12 mouse cellular contexts compared by ENCODE assay signal in genomic region chr9:69992841-69993277, GRCm38 (mm10). TPM values are rescaled to one million over a fixed set of nuclear protein-coding genes. Genes with fewer than 3 reads are reported as not detected.
DNase-seq lines count a peak whose midpoint lies in the region; ATAC-seq and TF ChIP-seq lines count a peak whose summit lies in the region.
"Had no signal": no experiment of that assay in that cellular context is flagged by ENCODE, and none has a peak within 500 bp of the region (broad histone marks: within the 10 kb centered on the region; RNA-seq: fewer than 3 reads in every experiment).

No protein-coding gene starts in this region.

- H3K4me3 ChIP-seq in limb, embryonic 13.5 days: no peak overlapping the region
- no peak overlapping the region for H3K4me3 ChIP-seq in limb, embryonic 10.5 days
- H3K4me3 ChIP-seq in bone marrow macrophage, adult 2 months (ENCODE audit: insufficient read depth, low read length): peak overlapping the region; percentile 29
- H3K4me3 ChIP-seq in limb, embryonic 14.5 days (replicated peaks; ENCODE audit: low read length): no peak overlapping the region
- H3K4me3 ChIP-seq in forebrain, embryonic 13.5 days: no peak overlapping the region

- no peak overlapping the region; the same call in 1 of the 2 replicates for H3K27ac ChIP-seq in limb, embryonic 13.5 days
- H3K27ac ChIP-seq in limb, embryonic 10.5 days: no peak overlapping the region
- peak overlapping the region; percentile 86 for H3K27ac ChIP-seq in bone marrow macrophage, adult 2 months (ENCODE audit: insufficient read depth, low read depth, low read length)
- no peak overlapping the region for H3K27ac ChIP-seq in limb, embryonic 14.5 days (replicated peaks; ENCODE audit: low read depth, low read length)
- no peak overlapping the region for H3K27ac ChIP-seq in forebrain, embryonic 13.5 days

- WGBS in limb, embryonic 13.5 days: 74% methylated on average over 5 of the region's 5 CpGs
- 86% methylated on average over 5 of the region's 5 CpGs for WGBS in limb, embryonic 10.5 days
- WGBS in limb, embryonic 14.5 days: 76% methylated on average over 5 of the region's 5 CpGs
- 89% methylated on average over 5 of the region's 5 CpGs for WGBS in forebrain, embryonic 13.5 days

- TF ChIP-seq CTCF in bone marrow macrophage, adult 2 months (IDR thresholded peaks at IDR 0.05; ENCODE audit: low read depth, low read length): no peak

- peaks cover 40% of the 10 kb centered on the region for H3K4me1 ChIP-seq in limb, embryonic 13.5 days
- H3K4me1 ChIP-seq in limb, embryonic 10.5 days: peaks cover 10% of the 10 kb centered on the region
- H3K4me1 ChIP-seq in bone marrow macrophage, adult 2 months (ENCODE audit: control insufficient read depth, insufficient read depth, low read length): peaks cover 37% of the 10 kb centered on the region
- peaks cover 15% of the 10 kb centered on the region for H3K4me1 ChIP-seq in limb, embryonic 14.5 days (ENCODE audit: control insufficient read depth, insufficient read depth, low read length)
- peaks cover 22% of the 10 kb centered on the region for H3K4me1 ChIP-seq in forebrain, embryonic 13.5 days

- ATAC-seq in limb, embryonic 13.5 days (ENCODE audit: low FRiP score, low read depth): no peak
- no peak for ATAC-seq in limb, embryonic 14.5 days (ENCODE audit: low FRiP score, low read depth)
- peak; percentile 40; the same call in 1 of the 2 replicates for ATAC-seq in monocyte, adult 5-6 weeks (replicated peaks; ENCODE audit: insufficient number of reproducible peaks, low FRiP score, low TSS enrichment, poor library complexity, severe bottlenecking)
- no peak for ATAC-seq in forebrain, embryonic 13.5 days

- no peak for DNase-seq in limb, embryonic 10.5 days (ENCODE audit: low spot score)
- DNase-seq in limb, embryonic 14.5 days (ENCODE audit: low spot score): no peak
- DNase-seq in adrenal gland, postnatal 14 days: no peak
- DNase-seq: cerebellum, adult 9-10 months; kidney, postnatal 36 days; left cerebral cortex, postnatal 4 days; right cerebral cortex, adult 18-20 months had no signal

- H3K27me3 ChIP-seq in limb, embryonic 13.5 days: no peaks in the 10 kb centered on the region
- H3K27me3 ChIP-seq in limb, embryonic 10.5 days (ENCODE audit: low read depth, poor library complexity, severe bottlenecking): no peaks in the 10 kb centered on the region
- no peaks in the 10 kb centered on the region for H3K27me3 ChIP-seq in limb, embryonic 14.5 days (ENCODE audit: control insufficient read depth, insufficient read depth, low read length)
- no peaks in the 10 kb centered on the region for H3K27me3 ChIP-seq in forebrain, embryonic 13.5 days

- H3K9me3 ChIP-seq in limb, embryonic 13.5 days: no peaks in the 10 kb centered on the region
- H3K9me3 ChIP-seq in limb, embryonic 10.5 days (replicated peaks): no peaks in the 10 kb centered on the region
- H3K9me3 ChIP-seq in limb, embryonic 14.5 days (ENCODE audit: control insufficient read depth, low read length): no peaks in the 10 kb centered on the region
- H3K9me3 ChIP-seq in forebrain, embryonic 13.5 days (replicated peaks): no peaks in the 10 kb centered on the region

- H3K4me2 ChIP-seq in limb, embryonic 13.5 days (replicated peaks): no peak overlapping the region
- H3K4me2 ChIP-seq in limb, embryonic 14.5 days (replicated peaks; ENCODE audit: low read depth, low read length, severe bottlenecking): no peak overlapping the region
- no peak overlapping the region for H3K4me2 ChIP-seq in forebrain, embryonic 13.5 days

- 0 out of 2 replicates have a peak overlapping the region, but pooled peaks have one; percentile 35 for H3K9ac ChIP-seq in limb, embryonic 13.5 days
- H3K9ac ChIP-seq in limb, embryonic 14.5 days (ENCODE audit: low read depth, low read length, severe bottlenecking): peak overlapping the region; percentile 28; the same call in 1 of the 2 replicates
- no peak overlapping the region for H3K9ac ChIP-seq in forebrain, embryonic 13.5 days

- H3K36me3 ChIP-seq in limb, embryonic 13.5 days: peaks cover 39% of the 10 kb centered on the region
- H3K36me3 ChIP-seq in limb, embryonic 10.5 days: peaks cover 61% of the 10 kb centered on the region
- H3K36me3 ChIP-seq in limb, embryonic 14.5 days (ENCODE audit: control insufficient read depth, insufficient read depth, low read length): peaks cover 36% of the 10 kb centered on the region
- H3K36me3 ChIP-seq in forebrain, embryonic 13.5 days (ENCODE audit: poor library complexity, severe bottlenecking): peaks cover 37% of the 10 kb centered on the region

- no peak for TF ChIP-seq POLR2A in bone marrow macrophage, adult 2 months (IDR thresholded peaks at IDR 0.05; ENCODE audit: borderline replicate concordance, low read depth, low read length)
- no peak for TF ChIP-seq POLR2A in limb, embryonic 14.5 days (IDR thresholded peaks at IDR 0.05; ENCODE audit: borderline replicate concordance, extremely low read depth, insufficient read depth, insufficient read length)

RNA-seq across cellular contexts. Expression of gene Bnip2, which starts 3.6 kb away (rescaled TPM):
- polyA plus RNA-seq in limb, embryonic 13.5 days (2015; fragmentation: Nextera tagmentation; extraction: Ambion mirVana): 103 and 111 TPM in 2 replicates
- polyA plus RNA-seq in limb, embryonic 10.5 days (2016; fragmentation: Nextera tagmentation; extraction: Ambion mirVana): 96.3 and 109 TPM in 2 replicates
- 194 and 196 TPM in 2 replicates for polyA plus RNA-seq in bone marrow macrophage, adult 2 months (2012; ENCODE audit: insufficient read depth, insufficient read length, missing spikeins)
- 67.3 and 83.8 TPM in 2 replicates for polyA plus RNA-seq in limb, embryonic 14.5 days (2012; rRNA removed)
- 118 and 119 TPM in 2 replicates for polyA plus RNA-seq in limb, embryonic 14.5 days (2014; fragmentation: Nextera tagmentation; extraction: Ambion mirVana)
- 212 to 270 TPM (median 222 TPM) in 3 replicates for total RNA-seq in monocyte, adult 5-6 weeks (2017)
- 97.8 and 100 TPM in 2 replicates for total RNA-seq in adrenal gland, postnatal 14 days (2021)
- 104 TPM in 2 replicates for polyA plus RNA-seq in forebrain, embryonic 13.5 days (2015; fragmentation: Nextera tagmentation; extraction: Ambion mirVana)

RNA-seq across cellular contexts. Expression of gene Gtf2a2, which starts 19.5 kb away (rescaled TPM):
- polyA plus RNA-seq in limb, embryonic 13.5 days (2015; fragmentation: Nextera tagmentation; extraction: Ambion mirVana): 206 and 213 TPM in 2 replicates
- 196 and 200 TPM in 2 replicates for polyA plus RNA-seq in limb, embryonic 10.5 days (2016; fragmentation: Nextera tagmentation; extraction: Ambion mirVana)
- 93.9 and 104 TPM in 2 replicates for polyA plus RNA-seq in bone marrow macrophage, adult 2 months (2012; ENCODE audit: insufficient read depth, insufficient read length, missing spikeins)
- 101 and 108 TPM in 2 replicates for polyA plus RNA-seq in limb, embryonic 14.5 days (2012; rRNA removed)
- polyA plus RNA-seq in limb, embryonic 14.5 days (2014; fragmentation: Nextera tagmentation; extraction: Ambion mirVana): 197 and 204 TPM in 2 replicates
- total RNA-seq in monocyte, adult 5-6 weeks (2017): 148 to 191 TPM (median 156 TPM) in 3 replicates
- total RNA-seq in adrenal gland, postnatal 14 days (2021): 76.2 and 84.8 TPM in 2 replicates
- 237 and 247 TPM in 2 replicates for polyA plus RNA-seq in forebrain, embryonic 13.5 days (2015; fragmentation: Nextera tagmentation; extraction: Ambion mirVana)

RNA-seq across cellular contexts. Expression of gene Gcnt3, which starts 45.0 kb away (rescaled TPM):
- polyA plus RNA-seq in limb, embryonic 13.5 days (2015; fragmentation: Nextera tagmentation; extraction: Ambion mirVana): 0.03 TPM in 1 of 2 replicates, not detected in the other
- polyA plus RNA-seq in limb, embryonic 10.5 days (2016; fragmentation: Nextera tagmentation; extraction: Ambion mirVana): not detected in 2 replicates
- not detected in 2 replicates for polyA plus RNA-seq in bone marrow macrophage, adult 2 months (2012; ENCODE audit: insufficient read depth, insufficient read length, missing spikeins)
- polyA plus RNA-seq in limb, embryonic 14.5 days (2012; rRNA removed): 0.01 and 0.03 TPM in 2 replicates
- polyA plus RNA-seq in limb, embryonic 14.5 days (2014; fragmentation: Nextera tagmentation; extraction: Ambion mirVana): 0.04 and 0.06 TPM in 2 replicates
- not detected in 3 replicates for total RNA-seq in monocyte, adult 5-6 weeks (2017)
- not detected in 2 replicates for total RNA-seq in adrenal gland, postnatal 14 days (2021)
- polyA plus RNA-seq in forebrain, embryonic 13.5 days (2015; fragmentation: Nextera tagmentation; extraction: Ambion mirVana): not detected in 2 replicates
- total RNA-seq: adrenal gland, adult 18-20 months; left cerebral cortex, postnatal 4 days had no signal
